Mouse (Mus musculus): Measurements from ENCODE around the gene Dst.

The Dst gene

DNA sequence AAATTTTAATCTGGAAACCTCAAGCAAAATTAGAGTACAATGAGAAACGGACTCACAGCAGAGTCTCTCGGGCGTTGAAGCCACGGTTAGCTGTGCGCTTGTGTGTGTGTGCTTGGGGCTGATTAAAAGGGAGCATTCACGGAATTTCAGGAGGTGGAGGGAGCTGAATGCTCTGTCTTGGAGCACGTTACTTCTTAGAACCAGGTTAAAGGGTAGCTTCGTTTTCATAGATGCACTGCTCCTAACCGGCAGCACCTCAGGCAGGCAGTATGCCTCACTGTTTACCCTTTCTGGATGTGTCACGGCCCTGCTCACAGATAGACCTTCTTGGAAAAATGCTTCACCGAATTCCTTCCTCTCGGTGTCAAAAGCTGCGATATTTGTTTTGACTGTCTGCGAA lies 329.2 kb downstream of the Dst start:
- no peak for DNase-seq (ENCODE audit: low spot score in 2 of 2)

DNA sequence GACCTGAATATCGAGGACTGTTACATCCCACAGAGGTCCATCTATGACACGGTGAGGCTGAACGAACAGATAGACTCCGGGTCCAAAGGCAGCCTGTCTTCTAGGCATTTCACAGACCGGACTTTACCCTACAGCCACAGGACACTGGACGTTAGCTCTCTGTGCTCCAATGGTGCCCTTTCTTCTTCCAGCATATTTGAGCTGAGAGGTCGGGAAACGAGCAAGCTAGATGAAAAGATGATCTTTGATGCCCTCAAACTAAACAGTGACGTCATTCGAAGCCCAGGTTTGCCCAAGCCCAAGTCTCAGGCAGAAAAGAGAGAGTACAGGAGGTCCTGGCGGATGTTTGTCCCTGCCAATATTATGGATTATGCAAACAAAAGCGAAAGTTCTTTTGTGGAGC lies 329.7 kb downstream of the Dst start:
- no peak for DNase-seq (ENCODE audit: low spot score in 2 of 2)

DNA sequence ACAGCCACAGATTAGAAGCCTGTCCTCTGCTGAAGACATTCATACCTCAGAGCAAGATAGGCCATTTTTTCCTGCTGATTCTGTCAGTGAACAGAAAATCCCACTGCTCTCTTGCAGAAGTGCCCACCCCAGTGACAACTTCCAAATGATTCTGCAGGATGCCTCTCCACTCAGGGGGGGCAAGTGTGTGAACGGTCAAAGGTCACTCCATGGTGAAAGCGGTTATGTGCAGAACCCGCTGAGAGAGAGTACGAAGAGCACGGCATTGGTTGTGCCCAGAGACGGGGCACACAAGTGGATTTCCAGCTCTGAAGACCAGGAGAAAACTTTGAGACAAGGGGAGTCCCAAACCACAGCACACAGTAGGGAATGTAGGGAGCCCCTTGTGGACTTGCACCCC lies 330.2 kb downstream of the Dst start:
- DNase-seq (ENCODE audit: low spot score in 2 of 2), result no peak

DNA sequence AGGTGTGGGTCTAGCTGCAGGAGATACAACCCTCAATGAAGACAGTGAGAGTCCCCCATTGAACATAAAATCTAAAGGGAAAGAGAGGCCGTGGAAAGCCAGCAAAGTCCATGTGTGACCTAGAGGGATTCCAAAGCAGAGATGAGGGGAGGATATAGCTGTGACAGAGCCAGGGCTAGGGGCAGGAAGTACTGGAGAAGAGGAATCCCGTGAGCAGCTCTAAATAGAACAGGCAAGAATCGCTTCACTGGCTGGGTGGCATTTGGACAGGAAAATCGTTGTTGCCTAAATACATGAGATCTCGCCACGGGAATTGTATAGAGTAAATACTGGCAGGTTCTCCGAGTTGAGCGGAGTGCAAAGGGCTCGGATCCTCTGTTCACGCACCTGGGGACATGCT lies 336.7 kb downstream of the Dst start:
- no peak for DNase-seq (ENCODE audit: low spot score in 2 of 2)

DNA sequence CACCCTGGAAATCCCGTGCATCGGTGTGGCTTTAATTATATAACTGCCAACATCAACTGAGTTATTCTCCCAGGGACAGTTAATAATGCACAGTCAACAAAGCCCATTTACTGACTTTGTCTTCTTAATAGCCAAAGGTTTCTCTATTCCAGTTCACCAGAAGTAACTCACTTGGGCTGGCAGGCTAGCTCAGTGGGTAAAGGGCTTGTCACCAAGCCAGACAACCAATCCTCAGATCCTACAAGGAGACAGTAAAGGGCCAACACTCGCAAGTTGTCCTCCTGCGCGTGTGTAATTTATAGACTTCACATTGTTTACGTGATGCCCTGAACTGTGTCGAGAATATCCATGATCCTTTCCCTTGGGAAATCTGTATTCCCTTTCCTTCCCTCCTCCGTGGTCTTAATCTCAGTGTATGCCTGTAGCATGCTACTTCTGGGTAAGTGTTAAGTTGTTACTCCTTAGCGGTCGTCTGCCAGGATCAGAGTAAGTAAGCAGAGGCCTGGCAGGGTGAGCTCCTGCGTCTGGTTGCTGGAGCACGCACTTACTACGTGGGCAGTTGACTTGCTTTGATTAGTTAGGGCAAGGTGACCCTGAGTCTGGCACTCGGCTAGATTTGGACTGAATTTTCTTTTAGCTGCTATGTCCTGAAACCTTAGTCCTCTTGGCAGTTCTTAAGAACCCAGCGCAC lies 338.1 kb downstream of the Dst start:
- DNase-seq (ENCODE audit: low spot score in 2 of 2), result no peak

DNA sequence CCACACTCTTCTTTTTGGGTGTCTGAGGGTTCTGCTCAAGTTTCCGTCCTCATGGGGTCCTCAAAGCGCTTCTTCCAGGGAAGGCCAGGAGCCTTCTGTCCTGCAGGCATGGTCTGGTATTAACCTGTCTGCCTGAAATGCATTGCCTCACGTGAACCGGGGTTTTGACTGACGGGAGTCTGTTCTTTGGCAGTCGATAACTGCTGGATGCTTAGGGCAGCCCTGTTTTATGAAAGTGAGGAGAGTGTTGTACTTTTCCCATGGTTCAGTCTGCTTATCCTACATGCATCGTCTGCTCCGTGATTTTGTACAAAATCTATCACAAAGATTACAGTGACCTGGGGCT lies 338.6 kb downstream of the Dst start:
- no peak for DNase-seq (ENCODE audit: low spot score in 2 of 2)

DNA sequence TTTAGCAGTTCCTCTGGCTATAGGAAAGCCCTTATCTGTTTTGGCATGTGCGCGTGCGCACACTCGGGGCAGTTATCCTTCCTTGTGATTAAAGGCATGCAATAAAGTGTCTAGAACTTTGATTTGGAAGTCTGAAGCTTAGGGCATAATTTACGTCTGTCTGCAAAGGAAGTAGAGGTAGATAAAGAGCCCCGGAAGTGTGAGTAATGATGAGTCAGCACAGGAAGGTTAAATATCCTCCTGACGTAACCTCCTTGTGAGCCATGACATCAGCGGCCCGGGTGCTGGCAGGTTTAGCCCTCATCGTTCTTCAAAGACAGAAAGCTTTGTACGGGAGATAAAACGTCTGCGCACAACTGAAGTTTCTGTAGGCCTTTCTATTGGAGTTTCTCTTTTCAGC lies 343.1 kb downstream of the Dst start:
- DNase-seq (ENCODE audit: low spot score in 2 of 2), result no peak

DNA sequence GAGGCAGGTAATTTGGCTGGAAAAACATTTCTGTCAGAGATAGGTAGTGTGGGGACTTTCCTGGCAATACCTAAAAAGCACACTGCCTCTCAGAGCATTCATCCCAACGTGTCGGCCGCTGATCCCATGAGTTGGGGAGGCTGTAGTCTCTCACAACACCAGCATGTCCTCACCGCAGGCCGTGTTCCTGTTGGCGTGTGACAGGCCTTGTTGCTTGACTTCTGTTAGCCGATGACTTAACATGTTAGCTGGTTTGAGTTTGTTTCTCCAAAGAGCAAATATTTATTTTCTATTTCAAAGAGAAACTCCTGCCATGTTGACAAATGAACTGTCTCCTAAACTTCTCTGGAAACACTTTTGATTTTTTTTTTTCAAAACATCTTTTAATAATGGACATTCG lies 344.2 kb downstream of the Dst start:
- DNase-seq (ENCODE audit: low spot score in 2 of 2), result no peak

DNA sequence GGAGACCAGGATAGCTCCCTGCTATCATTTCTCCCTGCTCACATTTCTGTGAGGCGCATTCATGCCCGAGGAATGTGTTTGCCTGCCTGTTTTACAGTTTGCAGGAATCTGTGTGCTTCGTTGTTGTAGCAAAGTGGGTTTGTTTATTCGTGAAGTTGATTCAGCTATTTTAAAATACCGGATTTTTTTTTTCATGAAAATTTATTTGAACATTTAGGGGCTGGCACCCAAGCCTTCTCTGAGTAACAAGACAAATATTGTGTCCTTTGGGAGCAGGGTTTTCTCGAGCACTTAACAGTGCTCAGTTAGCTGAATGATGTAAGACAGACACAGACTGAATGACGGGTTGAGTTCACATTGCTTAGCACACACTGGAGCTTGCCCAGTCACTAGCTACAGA lies 345.9 kb downstream of the Dst start:
- no peak for DNase-seq (ENCODE audit: low spot score in 2 of 2)

DNA sequence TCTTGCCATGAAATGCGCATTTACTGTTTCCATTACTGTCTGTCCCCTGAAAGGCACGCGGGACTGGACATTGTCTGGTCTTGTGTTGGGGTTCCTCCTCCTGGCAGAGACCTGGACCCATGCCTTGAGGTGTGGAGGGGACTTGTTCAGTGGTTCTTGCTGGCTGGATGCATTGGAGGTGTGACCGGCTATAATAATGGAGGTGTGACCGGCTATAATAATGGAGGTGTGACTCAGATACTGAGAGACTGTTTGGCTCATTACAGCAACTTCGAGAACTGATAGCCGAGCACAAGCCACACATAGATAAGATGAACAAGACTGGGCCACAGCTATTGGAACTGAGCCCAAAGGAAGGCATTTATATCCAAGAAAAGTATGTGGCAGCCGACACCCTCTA lies 351.9 kb downstream of the Dst start:
- DNase-seq (ENCODE audit: low spot score in 2 of 2), result no peak

DNA sequence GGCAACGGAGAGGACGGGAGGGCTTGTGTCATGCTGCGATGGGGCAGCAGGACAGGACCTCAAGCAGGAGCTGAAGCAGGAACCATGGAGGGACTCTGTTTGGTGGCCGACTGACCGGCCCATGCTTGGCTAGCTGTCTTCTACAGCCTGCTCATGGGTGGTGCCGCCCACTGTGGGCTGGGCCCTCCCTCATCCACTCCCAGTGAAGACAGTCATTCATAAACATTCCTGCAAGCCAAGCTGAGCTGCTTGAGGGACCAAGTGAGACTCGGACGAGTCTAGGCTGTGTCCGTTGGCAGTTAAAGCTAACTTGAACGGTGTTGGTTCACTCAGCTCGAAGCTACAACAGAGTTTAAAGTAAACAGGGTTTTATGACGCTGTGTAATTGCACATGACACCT lies 353.0 kb downstream of the Dst start:
- DNase-seq (ENCODE audit: low spot score in 2 of 2), result peak in 1 of 2 experiments; percentile 26

DNA sequence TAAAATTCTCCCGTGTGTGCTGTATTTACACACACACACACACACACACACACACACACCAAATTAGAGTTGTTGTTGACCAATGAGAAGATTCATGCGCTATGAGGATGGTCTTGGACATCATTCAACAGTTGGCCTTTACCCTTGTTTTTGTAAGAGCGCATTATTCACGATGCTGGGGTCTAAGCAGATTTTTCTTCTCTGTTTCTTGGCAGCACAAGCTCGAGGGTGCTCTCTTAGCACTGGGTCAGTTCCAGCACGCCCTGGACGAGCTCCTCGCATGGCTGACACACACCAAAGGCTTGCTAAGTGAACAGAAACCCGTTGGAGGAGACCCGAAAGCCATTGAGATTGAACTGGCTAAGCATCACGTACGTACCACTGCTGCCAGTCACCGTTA lies 360.5 kb downstream of the Dst start:
- DNase-seq (ENCODE audit: low spot score in 2 of 2), result peak in 1 of 2 experiments; percentile 38

DNA sequence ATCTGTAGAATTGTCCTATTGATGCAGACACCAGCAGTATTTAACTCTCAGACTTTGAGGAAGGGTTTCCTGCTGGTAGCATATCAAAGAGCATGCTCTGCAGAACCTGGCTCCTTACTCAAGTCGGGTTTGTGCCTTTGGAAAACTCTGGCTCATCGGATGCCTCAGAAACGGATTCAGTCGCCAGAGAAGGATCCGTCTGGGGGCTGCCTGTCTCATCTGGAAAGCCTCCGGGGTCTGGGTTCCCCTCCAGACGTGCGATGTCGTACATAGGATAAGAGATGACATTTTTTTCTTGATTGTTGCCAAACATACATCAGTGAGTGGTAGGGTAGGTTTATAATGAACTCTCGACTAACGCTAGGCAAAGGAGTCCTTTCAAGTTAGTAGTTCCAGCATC lies 361.6 kb downstream of the Dst start:
- peak in 1 of 2 experiments; percentile 32 for DNase-seq (ENCODE audit: low spot score in 2 of 2)

DNA sequence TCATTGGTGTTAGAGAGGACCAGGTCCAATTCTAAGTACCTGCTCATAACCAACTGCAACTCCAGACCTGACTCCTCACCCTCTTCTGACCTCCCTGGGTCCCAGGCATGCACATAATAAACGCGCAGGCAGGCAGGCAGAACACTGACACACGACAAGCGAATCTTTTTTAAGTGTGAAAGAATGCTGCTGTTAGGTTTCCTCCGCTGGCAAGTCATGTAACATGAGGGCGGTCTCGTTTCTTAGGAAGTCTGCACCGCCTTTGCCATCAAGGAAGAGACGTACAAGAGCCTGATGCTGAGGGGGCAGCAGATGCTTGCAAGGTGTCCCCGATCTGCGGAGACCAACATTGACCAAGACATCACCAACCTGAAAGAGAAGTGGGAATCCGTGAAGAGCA lies 365.9 kb downstream of the Dst start:
- DNase-seq (ENCODE audit: low spot score in 2 of 2), result no peak

DNA sequence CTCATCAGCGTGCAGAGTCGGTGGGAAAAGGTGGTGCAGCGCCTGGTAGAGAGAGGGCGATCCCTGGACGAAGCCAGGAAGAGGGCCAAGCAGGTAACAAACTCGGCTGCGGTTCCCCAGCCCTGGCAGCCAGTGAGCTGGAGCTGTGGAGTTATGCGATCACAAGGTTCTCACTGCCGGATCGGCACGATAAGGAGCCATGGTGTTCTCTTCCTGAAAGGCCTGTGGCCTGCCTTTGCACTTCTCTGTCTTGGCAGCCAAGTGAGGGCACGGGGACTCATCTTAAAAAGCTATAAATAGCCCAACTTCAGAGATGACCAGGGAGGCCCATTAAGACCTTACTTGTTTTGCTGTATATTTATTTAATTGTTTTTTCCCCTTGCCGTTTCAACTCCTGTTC lies 367.8 kb downstream of the Dst start:
- no peak for DNase-seq (ENCODE audit: low spot score in 2 of 2)

DNA sequence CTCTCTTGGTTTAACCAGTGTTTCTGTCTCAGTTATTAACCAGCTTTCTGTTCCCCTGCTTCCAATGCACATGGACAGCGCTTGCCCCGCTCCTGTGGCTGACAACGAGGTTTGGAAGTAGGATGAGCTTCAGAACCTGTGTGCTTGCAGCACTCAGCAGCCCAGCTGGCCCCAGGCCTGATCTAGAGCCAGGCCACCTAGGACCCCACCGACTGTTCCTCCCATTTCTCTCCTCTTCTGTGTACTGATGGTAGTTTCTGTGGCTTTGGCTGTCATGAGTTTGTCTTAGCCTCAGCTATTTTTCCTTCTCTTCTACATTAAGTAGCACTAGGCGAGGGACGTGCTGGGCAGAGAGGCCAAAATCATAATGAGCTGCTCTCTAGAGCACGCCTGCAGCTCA lies 368.7 kb downstream of the Dst start:
- DNase-seq (ENCODE audit: low spot score in 2 of 2), result no peak

DNA sequence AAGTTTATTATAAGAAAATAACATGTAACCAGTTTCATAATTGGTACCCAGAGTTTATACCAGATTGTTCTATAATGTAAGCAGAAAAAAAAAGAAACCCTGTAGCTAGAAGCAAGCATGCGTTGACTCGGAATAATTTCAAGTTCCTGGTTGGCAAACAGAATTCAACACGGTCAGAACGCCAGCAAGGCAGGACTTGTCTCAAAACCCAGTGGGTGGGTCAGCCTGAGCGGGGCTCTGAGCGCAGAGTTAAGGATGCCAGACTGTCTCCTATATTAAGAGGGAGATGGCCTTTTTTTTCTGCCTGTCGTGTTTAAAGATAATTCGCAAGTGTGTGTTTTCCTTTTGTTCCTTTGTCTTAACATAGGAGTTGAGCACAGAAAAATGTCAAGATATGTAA lies 369.2 kb downstream of the Dst start:
- DNase-seq (ENCODE audit: low spot score in 2 of 2), result no peak

DNA sequence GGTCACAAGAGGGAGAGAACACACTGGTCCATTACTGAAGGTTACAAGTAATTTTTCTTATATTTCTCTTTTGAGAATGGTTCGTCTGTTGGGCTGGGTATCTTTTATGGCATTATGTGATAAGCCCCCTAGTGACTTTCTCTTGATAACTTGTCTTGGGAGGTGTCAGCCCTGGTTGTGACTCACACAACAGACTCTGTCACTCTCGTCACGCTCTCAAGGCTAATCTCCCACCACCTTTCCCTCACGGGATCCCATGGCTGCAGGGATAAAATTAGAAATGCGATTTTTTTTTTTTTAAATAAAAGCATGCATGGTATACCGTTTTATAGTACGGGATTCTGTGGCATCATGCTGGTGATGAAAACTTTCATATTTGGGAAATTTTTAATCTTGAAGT lies 375.5 kb downstream of the Dst start:
- no peak for DNase-seq (ENCODE audit: low spot score in 2 of 2)

DNA sequence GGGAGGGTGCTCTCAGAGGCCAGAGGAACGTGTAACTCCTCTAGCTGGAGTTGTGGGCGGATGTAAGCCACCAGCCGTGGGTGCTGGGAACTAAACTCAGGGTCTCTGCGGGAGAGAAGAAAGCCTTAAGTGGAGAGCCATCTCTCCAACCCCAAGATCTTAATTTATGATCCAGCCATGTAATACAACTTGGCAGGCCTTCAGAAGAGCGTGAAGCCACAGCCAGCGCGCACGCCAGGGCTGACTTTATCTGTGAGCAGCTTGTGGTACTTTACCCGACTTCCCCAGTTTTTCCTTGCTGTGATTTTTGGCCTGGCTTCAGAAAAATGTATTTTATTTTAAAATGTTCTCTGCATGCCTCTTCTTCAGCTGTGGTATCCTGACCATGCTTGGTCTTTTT lies 377.0 kb downstream of the Dst start:
- DNase-seq (ENCODE audit: low spot score in 2 of 2), result no peak

DNA sequence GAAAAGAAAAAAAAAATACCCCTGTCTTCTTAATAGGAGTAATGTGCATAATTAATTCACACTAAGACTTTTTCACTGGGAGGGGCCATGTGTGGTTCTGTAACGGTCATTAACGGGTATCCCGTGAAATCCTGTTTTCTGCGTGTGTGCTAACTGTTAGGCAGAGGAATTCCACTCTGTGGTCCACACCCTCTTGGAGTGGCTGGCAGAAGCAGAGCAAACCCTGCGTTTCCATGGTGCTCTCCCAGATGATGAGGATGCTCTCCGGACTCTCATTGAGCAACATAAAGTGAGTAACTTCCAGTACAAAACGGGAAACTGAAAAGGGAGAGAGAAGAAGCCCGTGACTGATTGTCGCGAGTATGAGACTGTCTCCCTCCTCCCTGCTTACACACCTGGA lies 379.7 kb downstream of the Dst start:
- no peak for DNase-seq (ENCODE audit: low spot score in 2 of 2)

DNA sequence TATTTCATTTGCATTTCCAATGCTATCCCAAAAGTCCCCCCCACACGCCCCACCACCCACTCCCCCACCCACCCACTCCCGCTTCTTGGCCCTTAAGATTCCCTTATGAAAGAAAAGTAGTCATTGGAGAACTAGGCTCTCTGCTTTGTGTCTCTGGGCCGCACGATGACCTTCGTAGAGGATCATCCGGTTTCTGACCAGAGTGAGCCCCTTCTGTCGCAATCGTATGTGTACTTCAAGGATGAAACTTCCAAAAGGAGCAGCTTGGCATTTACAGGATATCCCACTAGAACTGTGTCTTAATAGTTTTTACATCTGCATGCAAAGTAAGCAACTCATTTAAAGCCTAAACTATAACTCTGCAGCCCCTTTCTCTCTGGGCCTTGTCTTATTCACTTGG lies 380.2 kb downstream of the Dst start:
- DNase-seq (ENCODE audit: low spot score in 2 of 2), result no peak

DNA sequence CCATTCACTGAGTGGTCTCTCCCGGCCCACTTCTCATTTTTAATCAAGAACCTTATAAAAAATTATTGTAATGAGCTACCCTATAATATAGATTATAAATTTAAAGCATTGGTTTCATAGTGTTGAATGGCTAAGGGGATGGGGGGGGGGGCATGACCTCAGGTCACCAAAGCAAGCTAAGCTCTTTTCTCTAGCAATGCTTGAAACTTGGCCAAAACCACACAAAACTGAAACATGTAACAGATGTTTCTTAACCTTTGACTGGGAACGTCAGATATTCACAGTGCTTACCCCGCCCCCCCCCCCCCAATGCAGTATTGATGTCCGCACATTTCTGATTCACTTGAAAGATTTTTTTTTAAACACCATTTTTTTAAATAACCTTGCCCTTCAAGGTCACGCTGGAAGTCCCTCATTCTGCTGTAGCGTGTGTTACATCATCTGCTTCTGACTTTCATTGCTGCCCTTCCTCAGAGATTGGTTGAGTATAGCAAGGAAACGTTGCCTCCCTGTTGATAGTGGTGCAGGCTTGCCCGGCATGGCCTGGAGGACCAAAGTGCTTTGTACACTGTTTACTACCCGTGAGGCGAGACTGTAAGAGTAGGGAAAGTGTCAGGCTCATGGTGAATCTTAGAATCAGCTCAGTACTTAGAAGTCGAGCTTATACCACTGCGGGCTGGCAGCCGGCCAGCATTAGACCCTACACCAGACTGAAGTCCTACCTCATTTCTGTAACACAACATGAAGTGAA lies 380.9 kb downstream of the Dst start:
- no peak for DNase-seq (ENCODE audit: low spot score in 2 of 2)

DNA sequence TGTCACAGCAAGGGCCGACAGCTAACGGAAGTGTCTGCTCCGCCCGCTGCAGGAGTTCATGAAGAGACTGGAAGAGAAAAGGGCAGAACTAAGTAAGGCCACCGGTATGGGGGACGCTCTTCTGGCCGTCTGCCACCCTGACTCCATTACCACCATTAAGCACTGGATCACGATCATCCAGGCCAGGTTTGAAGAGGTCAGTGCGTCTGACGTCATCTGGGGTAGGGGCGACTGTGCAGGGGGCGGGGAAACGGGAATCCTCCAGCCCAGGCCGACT lies 381.4 kb downstream of the Dst start:
- no peak for DNase-seq (ENCODE audit: low spot score in 2 of 2)

DNA sequence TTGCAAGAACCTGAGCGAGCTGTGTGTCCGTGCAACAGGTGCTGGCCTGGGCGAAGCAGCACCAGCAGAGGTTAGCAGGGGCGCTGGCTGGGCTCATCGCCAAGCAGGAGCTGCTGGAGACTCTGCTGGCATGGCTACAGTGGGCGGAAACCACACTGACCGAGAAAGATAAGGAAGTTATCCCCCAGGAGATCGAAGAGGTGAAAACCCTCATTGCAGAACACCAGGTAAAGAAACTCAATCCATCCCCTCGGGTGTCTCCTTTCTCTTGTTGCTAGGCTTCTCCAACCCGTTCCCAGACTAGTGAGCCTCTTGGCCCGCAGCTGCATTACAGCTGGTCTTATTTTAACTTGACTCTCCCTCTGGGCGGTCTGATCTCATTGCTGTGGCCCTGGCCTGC lies 382.3 kb downstream of the Dst start:
- no peak for DNase-seq (ENCODE audit: low spot score in 2 of 2)

Measured in urinary bladder, postnatal 4 days (tissue).